Mouse (Mus musculus): Measurements from ENCODE around the gene Hist1h3i.

Gene Hist1h3i

DNA sequence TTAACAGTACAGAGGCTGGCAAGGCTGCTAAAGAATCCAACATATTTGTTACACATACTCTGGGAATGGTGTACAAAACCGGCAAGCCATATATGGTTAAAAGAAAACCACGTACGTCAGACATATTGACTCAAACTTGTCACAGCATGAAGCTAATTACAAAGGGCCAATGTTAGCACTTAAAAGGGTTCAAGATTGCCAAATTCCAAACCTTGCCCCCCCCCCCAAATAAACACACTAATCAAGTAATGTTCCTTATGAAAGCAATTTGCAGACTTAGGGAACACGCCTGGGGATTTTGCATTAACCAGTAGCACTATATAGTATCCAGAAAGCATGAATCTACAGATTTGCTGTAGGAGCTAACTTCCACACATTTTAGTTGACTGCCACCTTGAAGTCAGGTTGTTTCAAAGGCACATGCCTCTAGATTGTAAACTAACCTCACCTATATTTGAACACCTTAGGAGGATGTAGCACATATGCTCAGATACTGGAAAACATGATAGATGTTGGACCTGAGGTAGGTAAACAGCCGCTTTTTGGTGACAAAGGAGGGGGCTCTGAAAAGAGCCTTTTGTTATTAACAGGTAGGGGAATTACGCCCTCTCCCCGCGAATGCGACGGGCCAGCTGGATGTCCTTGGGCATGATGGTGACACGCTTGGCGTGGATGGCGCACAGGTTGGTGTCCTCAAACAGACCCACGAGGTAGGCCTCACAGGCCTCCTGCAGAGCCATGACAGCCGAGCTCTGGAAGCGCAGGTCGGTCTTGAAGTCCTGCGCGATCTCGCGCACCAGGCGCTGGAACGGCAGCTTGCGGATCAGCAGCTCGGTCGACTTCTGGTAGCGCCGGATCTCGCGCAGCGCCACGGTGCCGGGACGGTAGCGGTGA, 562 bp downstream of the Hist1h3i start:
- peak; percentile 82 for DNase-seq (ENCODE audit: extremely low spot score)

- no peak for DNase-seq (ENCODE audit: extremely low spot score)
Measured at GRCm38 (mm10) chr13:21781639-21782038, 1.5 kb downstream of the Hist1h3i start.

- DNase-seq (ENCODE audit: extremely low spot score), result peak; percentile 50
Measured at GRCm38 (mm10) chr13:21781021-21781555, 2.1 kb downstream of the Hist1h3i start.

DNA sequence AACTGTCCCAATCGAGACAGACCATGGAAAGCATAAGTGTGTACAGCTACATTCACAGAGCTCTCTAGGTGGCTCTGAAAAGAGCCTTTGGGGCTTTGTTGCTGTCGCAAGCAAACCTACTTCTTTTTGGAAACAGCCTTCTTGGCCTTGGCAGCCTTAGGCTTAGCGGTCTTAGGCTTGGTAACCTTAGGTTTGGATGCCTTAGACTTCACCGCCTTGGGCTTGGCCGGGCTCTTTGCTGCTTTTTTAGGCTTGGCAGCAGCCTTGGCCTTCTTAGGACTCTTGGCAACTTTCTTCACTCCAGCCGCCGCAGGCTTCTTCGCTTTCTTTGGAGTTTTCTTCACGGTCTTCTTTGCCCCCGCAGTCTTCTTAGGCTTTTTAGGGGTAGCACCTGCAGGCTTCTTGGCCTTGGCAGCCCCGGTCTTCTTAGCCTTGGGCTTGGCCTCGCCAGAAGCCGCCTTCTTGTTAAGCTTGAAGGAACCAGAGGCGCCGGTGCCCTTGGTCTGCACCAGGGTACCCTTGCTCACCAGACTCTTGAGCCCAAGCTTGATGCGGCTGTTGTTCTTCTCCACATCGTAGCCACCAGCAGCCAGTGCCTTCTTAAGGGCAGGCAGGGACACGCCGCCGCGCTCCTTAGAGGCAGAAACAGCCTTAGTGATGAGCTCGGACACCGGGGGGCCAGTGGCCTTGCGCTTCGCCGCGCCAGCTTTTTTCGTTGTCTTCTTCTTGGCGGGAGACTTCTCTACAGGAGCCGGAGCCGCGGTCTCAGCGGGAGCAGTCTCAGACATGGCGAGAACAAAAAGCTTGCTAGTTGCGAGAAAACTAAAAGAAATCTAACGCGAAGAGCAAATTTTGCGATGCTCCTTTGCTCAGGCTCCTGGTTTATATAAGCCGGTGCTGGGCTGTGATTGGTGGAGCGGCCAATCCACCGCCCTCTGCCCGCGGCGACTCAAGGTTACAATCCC, 3.1 kb downstream of the Hist1h3i start, which contains the start of gene Hist1h1b:
Gene Hist1h1b, minus strand, starts transcription at position 859 of the 965 bp plus-strand sequence.
- DNase-seq (ENCODE audit: extremely low spot score), result peak; percentile 92

GRCm38 (mm10) chr13:21778814-21779766, 4.1 kb downstream of the Hist1h3i start:
- DNase-seq (ENCODE audit: extremely low spot score), result peak; percentile 85

GRCm38 (mm10) chr13:21755707-21756106, 27.5 kb downstream of the Hist1h3i start:
- no peak for DNase-seq (ENCODE audit: extremely low spot score)

DNA sequence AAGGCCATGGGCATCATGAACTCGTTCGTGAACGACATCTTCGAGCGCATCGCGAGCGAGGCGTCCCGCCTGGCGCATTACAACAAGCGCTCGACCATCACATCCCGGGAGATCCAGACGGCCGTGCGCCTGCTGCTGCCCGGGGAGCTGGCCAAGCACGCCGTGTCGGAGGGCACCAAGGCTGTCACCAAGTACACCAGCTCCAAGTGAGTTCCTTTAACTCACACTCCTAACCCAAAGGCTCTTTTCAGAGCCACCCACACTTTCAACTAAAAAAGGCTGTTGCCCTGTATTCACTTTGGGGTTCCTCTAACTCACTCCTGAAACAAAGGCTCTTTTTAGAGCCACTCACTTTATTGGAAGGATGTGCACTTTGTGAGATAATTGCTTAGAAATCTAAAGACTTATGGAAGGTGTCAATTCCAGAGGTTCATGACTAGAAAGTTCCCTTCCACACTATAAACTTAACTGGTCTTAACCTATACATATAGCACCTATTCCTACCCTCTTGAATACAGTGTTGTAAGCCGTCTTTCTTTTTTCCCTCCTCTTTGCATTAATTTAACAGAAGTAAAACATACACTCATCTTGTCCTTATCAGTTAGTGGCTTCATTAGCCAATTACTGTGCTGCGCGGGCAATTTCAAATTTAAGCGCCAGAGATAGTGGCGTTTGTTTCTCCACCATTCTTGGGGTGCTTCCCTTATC, 28.7 kb downstream of the Hist1h3i start:
- peak; percentile 70 for DNase-seq (ENCODE audit: extremely low spot score)

- DNase-seq (ENCODE audit: extremely low spot score), result peak; percentile 93
Measured at GRCm38 (mm10) chr13:21753524-21754285, 29.5 kb downstream of the Hist1h3i start, which contains the start of the genes Hist1h2ak and Hist1h2bn. TSS of gene Hist1h2ak (minus strand) at chr13:21753827. TSS of gene Hist1h2bn (plus strand) at chr13:21754123.

- DNase-seq (ENCODE audit: extremely low spot score), result peak; percentile 61
Measured at GRCm38 (mm10) chr13:21753051-21753523, 30.1 kb downstream of the Hist1h3i start.

GRCm38 (mm10) chr13:21752356-21752755, 30.8 kb downstream of the Hist1h3i start:
- peak; percentile 61 for DNase-seq (ENCODE audit: extremely low spot score)

GRCm38 (mm10) chr13:21751827-21752226, 31.3 kb downstream of the Hist1h3i start:
- peak; percentile 35 for DNase-seq (ENCODE audit: extremely low spot score)

DNA sequence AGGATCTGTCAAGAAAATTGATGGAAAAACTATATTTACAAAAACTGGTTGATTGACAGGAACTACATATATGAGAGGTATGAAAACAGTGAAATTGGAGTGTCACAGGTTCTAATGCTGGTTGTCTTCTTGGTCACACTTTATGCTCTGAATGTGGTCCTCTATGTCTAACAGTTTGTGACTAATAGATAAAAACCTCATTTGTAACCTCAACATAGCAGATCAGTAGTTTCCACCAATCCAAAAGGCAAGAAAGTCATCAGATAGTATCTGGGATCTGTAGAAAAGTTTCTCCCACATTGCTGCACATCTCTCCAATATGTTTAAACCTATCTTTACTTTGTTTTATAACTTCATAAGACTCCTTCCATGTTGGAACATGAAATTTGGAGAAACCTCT, 31.8 kb downstream of the Hist1h3i start:
- no peak for DNase-seq (ENCODE audit: extremely low spot score)

DNA sequence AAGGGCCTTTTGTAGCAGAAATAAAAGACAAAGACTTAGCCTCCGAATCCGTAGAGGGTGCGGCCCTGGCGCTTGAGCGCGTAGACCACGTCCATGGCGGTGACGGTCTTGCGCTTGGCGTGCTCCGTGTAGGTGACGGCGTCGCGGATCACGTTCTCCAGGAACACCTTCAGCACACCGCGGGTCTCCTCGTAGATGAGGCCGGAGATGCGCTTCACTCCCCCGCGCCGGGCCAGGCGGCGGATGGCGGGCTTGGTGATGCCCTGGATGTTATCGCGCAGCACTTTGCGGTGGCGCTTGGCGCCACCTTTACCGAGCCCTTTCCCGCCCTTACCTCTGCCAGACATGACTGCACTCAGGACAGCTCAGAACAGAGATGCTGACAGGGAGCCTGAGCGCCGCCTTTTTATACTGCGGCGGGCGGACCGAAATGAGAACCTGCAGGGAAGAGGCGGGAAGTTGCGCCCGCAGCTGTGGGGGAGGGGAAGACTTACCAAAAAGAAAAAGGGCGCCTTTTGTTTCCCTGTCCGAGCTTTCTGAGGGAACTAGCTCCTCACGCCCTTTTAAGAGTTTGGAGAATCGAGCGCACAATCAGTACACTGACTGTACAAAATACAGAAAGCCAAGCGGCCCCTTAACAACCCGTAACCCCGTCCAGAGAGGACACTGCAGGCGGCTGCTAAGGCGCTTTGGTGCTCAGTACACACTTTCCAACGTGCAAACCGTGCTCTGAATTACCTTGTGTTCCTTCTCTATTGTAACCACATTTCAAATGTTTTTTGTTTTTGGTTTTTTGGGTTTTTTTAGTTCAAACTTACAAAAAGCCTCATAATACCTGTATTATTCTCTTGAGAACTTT, 32.8 kb downstream of the Hist1h3i start, which contains the start of gene Hist1h4k:
Gene Hist1h4k, minus strand, starts transcription at position 347 of the 859 bp plus-strand sequence.
- peak; percentile 98 for DNase-seq (ENCODE audit: extremely low spot score)

GRCm38 (mm10) chr13:21749387-21750158, 33.6 kb downstream of the Hist1h3i start:
- peak; percentile 74 for DNase-seq (ENCODE audit: extremely low spot score)

DNA sequence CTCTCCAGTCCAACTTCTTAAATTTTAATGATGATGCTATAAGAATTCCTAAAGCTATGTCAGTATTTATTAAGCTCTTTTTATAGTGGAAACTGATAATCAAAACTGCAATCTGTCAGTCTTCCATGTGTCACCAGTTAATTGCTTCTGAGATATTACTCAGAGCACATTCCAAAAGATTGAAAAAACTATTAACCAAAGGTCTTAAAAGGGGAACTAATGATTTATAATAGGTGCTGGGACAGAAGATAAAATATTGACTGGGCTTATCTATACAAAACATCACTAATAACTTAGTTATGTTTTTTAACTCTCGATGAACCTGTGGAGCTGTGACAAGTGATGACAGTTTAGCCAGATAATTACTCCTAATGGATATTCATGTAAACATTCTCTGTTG, 38.2 kb downstream of the Hist1h3i start:
- DNase-seq (ENCODE audit: extremely low spot score), result no peak

DNA sequence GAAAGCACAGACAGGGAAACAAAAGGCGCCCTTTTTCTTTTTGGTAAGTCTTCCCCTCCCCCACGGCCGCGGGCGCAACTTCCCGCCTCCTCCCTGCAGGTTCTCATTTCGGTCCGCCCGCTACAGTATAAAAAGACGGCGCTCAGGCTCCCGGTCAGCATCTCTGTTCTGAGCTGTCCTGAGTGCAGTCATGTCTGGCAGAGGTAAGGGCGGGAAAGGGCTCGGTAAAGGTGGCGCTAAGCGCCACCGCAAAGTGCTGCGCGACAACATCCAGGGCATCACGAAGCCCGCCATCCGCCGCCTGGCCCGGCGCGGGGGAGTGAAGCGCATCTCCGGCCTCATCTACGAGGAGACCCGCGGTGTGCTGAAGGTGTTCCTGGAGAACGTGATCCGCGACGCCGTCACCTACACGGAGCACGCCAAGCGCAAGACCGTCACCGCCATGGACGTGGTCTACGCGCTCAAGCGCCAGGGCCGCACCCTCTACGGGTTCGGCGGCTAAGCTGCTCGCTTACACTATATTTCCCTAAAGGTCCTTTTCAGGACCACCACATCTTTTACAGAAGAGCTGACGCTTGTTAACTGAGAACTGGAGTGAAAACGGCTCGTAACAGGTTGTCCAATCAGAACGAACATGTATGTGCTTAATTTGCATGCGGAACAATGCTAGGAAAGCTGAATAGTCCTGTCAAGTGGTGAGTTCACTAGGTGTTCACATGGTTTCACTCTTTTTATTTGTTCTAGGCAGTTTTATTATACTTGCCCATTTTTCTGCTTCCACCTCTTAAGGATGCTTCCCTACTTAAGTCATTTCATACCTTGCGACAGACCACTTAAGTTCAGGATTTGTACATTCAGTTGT, 48.0 kb downstream of the Hist1h3i start, which contains the start of gene Hist1h4j:
Gene Hist1h4j, plus strand, starts transcription at position 159 of the 862 bp plus-strand sequence.
- DNase-seq (ENCODE audit: extremely low spot score), result peak; percentile 97

Measured in embryo, embryonic 9.5 days (tissue).